Mouse (Mus musculus) retina, postnatal 7 days (tissue): ENCODE measurements around the gene Gm45716.

Experiments
- DNase-seq: peaks from one replicate; pipeline ENCODE4 v3.0.0-alpha.2; 2012; ENCODE audit warnings: low read depth, low spot score

The Gm45716 gene

DNA sequence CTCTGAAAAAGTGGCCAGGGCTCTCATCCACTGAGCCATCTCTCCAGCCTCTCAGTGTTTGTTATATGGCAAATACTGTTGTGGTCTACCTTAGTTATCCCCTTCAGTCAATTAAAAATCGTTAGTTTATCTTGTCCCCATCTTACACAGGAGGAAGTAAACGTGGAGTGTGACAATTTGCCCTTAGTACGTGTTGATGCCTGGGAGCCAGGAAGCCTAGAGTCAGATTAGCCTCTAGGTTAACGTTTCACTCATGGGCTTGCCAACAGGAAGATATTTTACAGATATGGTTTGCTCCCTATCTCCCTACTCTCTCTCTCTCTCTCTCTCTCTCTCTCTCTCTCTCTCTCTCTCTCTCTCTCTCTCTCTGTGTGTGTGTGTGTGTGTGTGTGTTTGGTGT, 95.7 kb downstream of the Gm45716 start:
- no peak for DNase-seq

DNA sequence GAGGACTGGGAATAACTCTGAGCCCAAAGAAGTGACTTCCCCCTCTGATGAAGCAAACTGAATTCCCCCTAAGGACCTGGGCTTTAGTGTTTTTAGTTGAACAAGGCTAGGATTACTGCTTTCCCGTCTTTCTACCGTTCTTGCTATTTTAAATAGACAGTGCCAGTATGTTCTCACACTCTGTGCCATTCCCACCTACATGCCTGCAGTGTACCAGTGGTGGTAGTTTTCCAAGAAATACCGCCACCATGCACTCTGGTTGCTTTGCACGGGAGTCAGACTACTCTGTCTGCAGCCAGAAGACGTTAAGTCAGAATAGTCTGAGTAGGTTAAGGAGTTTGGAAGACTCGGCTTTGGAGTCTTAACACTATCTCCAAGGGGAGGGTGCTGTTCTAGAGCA, 96.1 kb downstream of the Gm45716 start:
- no peak for DNase-seq

DNA sequence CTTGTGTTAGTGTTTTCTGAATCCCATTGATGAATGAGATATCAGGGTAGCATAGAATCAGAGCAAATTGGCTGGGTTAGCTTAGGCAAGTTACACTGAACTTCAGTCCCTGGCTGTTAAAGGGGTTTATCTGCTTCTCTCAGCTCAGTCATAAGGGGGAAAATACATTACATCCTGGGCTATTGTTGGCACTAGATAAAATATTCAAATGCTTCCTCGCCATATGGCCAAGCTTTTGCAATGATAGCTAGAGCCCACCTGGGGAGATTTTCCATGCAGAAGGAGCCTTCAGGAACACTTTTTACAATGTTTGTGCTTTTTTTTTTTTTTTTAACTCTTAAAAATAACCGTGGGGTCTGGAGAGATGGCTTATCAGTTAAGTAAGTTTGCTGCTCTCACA, 96.6 kb downstream of the Gm45716 start:
- DNase-seq, result no peak

GRCm38 (mm10) chr11:90284623-90285022, 97.1 kb downstream of the Gm45716 start:
- DNase-seq, result no peak

DNA sequence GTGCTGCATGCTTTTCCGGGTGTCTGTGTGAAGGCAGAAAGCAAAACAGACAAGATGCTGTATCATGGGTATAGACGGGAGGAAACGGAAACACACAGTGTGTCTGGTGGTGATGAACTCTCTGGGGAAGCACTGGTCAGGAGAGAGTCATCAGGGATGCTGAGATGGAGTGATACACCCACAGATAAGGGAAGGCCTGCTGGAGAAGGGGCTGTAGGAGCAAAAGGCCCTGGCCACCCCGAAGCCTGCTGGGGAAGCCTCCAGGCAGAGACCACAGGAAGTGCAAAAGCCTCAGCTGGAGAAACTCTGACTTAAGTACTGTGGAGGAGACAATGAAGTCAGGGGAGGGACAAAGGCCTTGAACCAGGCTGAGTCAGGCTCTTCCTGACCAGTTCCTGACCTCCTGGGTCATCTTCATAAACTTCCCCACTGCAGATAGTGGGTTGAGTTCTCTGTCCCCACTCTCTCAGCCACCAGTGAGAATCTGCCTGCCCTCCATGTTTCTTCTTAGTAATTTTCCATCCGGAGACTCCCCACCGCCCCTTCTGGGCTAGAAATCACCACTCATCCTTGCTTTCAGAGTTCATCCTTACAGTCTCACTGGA, 99.2 kb downstream of the Gm45716 start:
- no peak for DNase-seq

GRCm38 (mm10) chr11:90291156-90291555, 103.7 kb downstream of the Gm45716 start:
- DNase-seq, result no peak

DNA sequence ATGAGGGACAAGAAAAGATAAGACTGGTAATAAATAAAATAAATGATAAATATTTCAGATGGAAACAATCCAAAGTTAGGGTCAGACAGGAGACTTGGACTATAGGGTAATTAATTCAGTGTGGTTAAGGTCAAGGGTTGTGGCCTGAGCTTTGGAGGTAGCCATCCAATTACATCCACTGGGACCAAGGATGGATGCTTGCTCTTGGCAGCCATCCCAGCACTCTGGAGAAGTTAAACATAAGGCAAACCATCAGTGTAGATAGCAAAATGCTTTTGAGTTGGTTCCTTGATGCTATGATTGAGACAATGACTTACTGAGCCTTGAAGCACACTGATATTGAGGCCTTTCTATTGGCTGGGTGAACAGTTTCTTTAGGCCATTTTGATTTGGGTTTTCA, 105.3 kb downstream of the Gm45716 start:
- no peak for DNase-seq

GRCm38 (mm10) chr11:90294622-90295021, 107.1 kb downstream of the Gm45716 start:
- no peak for DNase-seq
